Mouse (Mus musculus) hindbrain, embryonic 10.5 days (tissue): ENCODE measurements at regions not wholly inside any gene's neighbourhood (a gene's known extent, or its start where the extent isn't known, plus 50 kb on each side); places are given as distances from the start of the nearest gene placed in this dataset.
A peak's percentile ranks its signal among the peaks of the same experiment; 100 is the strongest.

Experiments
- DNase-seq: peaks from one replicate; pipeline ENCODE4 v3.0.0-alpha.2; 2017; ENCODE audit warnings: low spot score
- H3K27ac ChIP-seq: fragments of 300-500 bp; sonication (generic); 2 replicates; pipeline ENCODE4 v1.5.1; 2016; ENCODE audit warnings: mild to moderate bottlenecking, moderate library complexity
- H3K27me3 ChIP-seq: fragments of 300-500 bp; sonication (generic); 2 replicates; pipeline ENCODE4 v1.6.1; 2016; ENCODE audit warnings: mild to moderate bottlenecking; ENCODE audit not compliant: poor library complexity, insufficient read depth, severe bottlenecking
- H3K36me3 ChIP-seq: fragments of 300-500 bp; sonication (generic); 2 replicates; pipeline ENCODE4 v1.6.1; 2016; ENCODE audit warnings: mild to moderate bottlenecking, moderate library complexity
- H3K4me1 ChIP-seq: fragments of 300-500 bp; sonication (generic); replicated peaks from 2 replicates; pipeline ENCODE4 v1.6.1; 2016; ENCODE audit warnings: mild to moderate bottlenecking
- H3K4me3 ChIP-seq: fragments of 300-500 bp; sonication (generic); 2 replicates; pipeline ENCODE4 v1.5.1; 2016; ENCODE audit warnings: mild to moderate bottlenecking, moderate library complexity
- H3K9me3 ChIP-seq: fragments of 300-500 bp; sonication (generic); 2 replicates; pipeline ENCODE4 v1.6.1; 2016; ENCODE audit warnings: mild to moderate bottlenecking, moderate library complexity
- WGBS: fragments of 180-500 bp; shearing (Covaris S2); methylation state at CpG from one replicate; pipeline ENCODE4 v1.1.7; 2016; 5-methylcytosine and 5-hydroxymethylcytosine counted together

GRCm38 (mm10) chr13:48013336-48013750, 247.7 kb upstream of the Id4 start:
- Histone ChIP-seq H3K9me3 (no peaks in the 10 kb centered on the region), H3K4me1 (peaks cover 27% of the 10 kb centered on the region), H3K4me3 (no peak overlapping the region), H3K36me3 (no peaks in the 10 kb centered on the region), H3K27ac (peak overlapping the region; percentile 82), H3K27me3 (no peaks in the 10 kb centered on the region)
- 37% methylated on average over 7 of the region's 7 CpGs for WGBS
- peak; percentile 53 for DNase-seq

- DNase-seq: no peak
- no peaks in the 10 kb centered on the region for H3K9me3 ChIP-seq
- H3K27ac ChIP-seq: no peak overlapping the region
- H3K36me3 ChIP-seq: no peaks in the 10 kb centered on the region
- no peak overlapping the region for H3K4me3 ChIP-seq
- H3K27me3 ChIP-seq: no peaks in the 10 kb centered on the region
- 85% methylated on average over 4 of the region's 4 CpGs for WGBS
- peaks cover 32% of the 10 kb centered on the region for H3K4me1 ChIP-seq
Measured at GRCm38 (mm10) chr13:48015296-48015695, 245.7 kb upstream of the Id4 start.

GRCm38 (mm10) chr13:48016051-48016450, 245.0 kb upstream of the Id4 start:
- Histone ChIP-seq H3K27ac (no peak overlapping the region), H3K27me3 (no peaks in the 10 kb centered on the region), H3K4me3 (no peak overlapping the region), H3K36me3 (no peaks in the 10 kb centered on the region), H3K9me3 (no peaks in the 10 kb centered on the region), H3K4me1 (peaks cover 32% of the 10 kb centered on the region)
- 88% methylated on average over 3 of the region's 3 CpGs for WGBS
- no peak for DNase-seq

DNA sequence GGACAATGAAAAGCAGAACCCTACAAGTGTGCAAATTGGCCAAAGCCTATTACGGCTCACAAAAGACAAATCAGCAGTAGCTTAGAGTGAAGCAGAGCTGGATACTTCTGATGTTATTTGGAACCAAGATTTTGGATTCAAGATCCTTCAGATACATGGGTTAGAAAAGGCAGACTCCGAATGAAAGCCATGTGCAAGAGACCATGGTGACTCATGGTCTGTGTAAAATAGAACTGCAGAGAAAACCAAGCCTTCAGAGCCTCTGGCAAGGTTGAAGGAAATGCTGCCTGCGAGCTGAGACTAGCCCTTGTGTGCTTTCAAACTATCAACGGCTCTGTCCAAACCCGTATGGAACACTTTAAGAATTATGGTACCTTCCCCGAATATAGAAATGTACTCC, 244.4 kb upstream of the Id4 start:
- 90% methylated on average over 6 of the region's 6 CpGs for WGBS
- Histone ChIP-seq H3K4me1 (peaks cover 32% of the 10 kb centered on the region), H3K27me3 (no peaks in the 10 kb centered on the region)

GRCm38 (mm10) chr13:48017649-48018048, 243.4 kb upstream of the Id4 start:
- no peaks in the 10 kb centered on the region for H3K36me3 ChIP-seq
- no peaks in the 10 kb centered on the region for H3K9me3 ChIP-seq
- H3K4me1 ChIP-seq: peaks cover 28% of the 10 kb centered on the region
- H3K27ac ChIP-seq: peak overlapping the region; percentile 59; the same call in 1 of the 2 replicates
- WGBS: 82% methylated on average over 8 of the region's 8 CpGs
- DNase-seq: no peak
- no peaks in the 10 kb centered on the region for H3K27me3 ChIP-seq
- H3K4me3 ChIP-seq: no peak overlapping the region

More for the DNA sequence above, 244.4 kb upstream of the Id4 start:
- H3K36me3 ChIP-seq: no peaks in the 10 kb centered on the region
- no peak overlapping the region for H3K27ac ChIP-seq
- H3K9me3 ChIP-seq: no peaks in the 10 kb centered on the region
- H3K4me3 ChIP-seq: no peak overlapping the region
- DNase-seq: no peak

GRCm38 (mm10) chr13:48018606-48019005, 242.4 kb upstream of the Id4 start:
- Histone ChIP-seq H3K27ac (peak overlapping the region; percentile 35), H3K36me3 (no peaks in the 10 kb centered on the region), H3K4me3 (no peak overlapping the region), H3K9me3 (no peaks in the 10 kb centered on the region), H3K4me1 (peaks cover 25% of the 10 kb centered on the region), H3K27me3 (no peaks in the 10 kb centered on the region)
- 79% methylated on average over 5 of the region's 5 CpGs for WGBS
- no peak for DNase-seq

GRCm38 (mm10) chr13:48022958-48023615, 237.9 kb upstream of the Id4 start:
- peak overlapping the region; percentile 13 for H3K27ac ChIP-seq

GRCm38 (mm10) chr13:48027775-48028489, 233.1 kb upstream of the Id4 start:
- H3K4me1 ChIP-seq: peaks cover 4% of the 10 kb centered on the region; the same call in 1 of the 2 replicates
- no peak overlapping the region for H3K27ac ChIP-seq
- H3K9me3 ChIP-seq: no peaks in the 10 kb centered on the region
- no peak for DNase-seq
- no peaks in the 10 kb centered on the region for H3K36me3 ChIP-seq
- no peak overlapping the region for H3K4me3 ChIP-seq
- 86% methylated on average over 7 of the region's 7 CpGs for WGBS
- H3K27me3 ChIP-seq: no peaks in the 10 kb centered on the region; the same call in 1 of the 2 replicates

More at GRCm38 (mm10) chr13:48022958-48023615, 237.9 kb upstream of the Id4 start:
- Histone ChIP-seq H3K9me3 (no peaks in the 10 kb centered on the region), H3K27me3 (no peaks in the 10 kb centered on the region; the same call in 1 of the 2 replicates), H3K4me1 (peaks cover 12% of the 10 kb centered on the region; the same call in 1 of the 2 replicates), H3K4me3 (no peak overlapping the region), H3K36me3 (no peaks in the 10 kb centered on the region)
- DNase-seq: no peak
- WGBS: 57% methylated on average over 7 of the region's 7 CpGs

GRCm38 (mm10) chr13:48031491-48031890, 229.5 kb upstream of the Id4 start:
- Histone ChIP-seq H3K4me1 (no peaks in the 10 kb centered on the region), H3K27me3 (no peaks in the 10 kb centered on the region; the same call in 1 of the 2 replicates), H3K27ac (no peak overlapping the region), H3K9me3 (no peaks in the 10 kb centered on the region), H3K4me3 (no peak overlapping the region), H3K36me3 (no peaks in the 10 kb centered on the region)
- WGBS: 89% methylated on average over 8 of the region's 8 CpGs
- no peak for DNase-seq

DNA sequence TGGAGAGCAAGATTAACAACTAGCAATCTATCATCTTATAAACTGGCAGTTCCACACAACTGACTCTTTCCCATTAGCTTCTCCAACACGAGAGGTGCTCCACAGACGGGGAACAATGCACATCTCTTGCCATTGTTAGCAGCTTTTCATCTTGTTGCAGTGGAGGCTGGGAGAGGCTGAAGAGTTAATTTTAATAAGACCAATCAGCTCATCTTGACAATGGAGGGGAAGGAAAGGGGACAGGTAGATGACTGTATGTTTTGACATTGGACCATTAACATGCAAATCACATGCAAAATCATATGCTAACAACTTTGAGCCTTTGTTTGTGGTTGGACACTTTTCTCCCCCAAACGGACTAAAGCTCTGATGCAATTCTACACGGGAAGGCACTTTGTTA, 218.9 kb upstream of the Id4 start:
- Histone ChIP-seq H3K27ac (peak overlapping the region; percentile 30; the same call in 1 of the 2 replicates), H3K9me3 (no peaks in the 10 kb centered on the region), H3K27me3 (no peaks in the 10 kb centered on the region), H3K4me1 (peaks cover 18% of the 10 kb centered on the region), H3K4me3 (no peak overlapping the region), H3K36me3 (no peaks in the 10 kb centered on the region)
- DNase-seq: no peak
- WGBS: 46% methylated on average over 4 of the region's 4 CpGs

DNA sequence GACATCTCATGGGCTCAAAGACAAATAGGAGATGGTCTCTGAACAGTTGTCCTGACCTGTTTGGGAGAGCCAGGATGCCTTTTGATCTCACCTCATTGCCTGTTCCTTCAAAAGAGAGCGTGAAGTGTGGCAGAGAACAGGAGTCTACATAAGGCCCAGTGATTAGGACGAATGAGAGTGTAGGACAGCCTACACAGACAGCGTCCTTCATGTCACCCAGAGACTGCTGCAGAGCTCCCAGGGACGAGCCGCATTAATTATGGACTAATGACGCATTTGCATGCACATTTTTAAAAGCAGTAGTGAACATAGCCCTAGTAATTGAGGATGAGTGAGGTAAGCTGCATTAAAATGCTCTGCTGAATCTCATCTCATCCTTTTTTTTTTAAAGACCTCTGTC, 218.5 kb upstream of the Id4 start:
- H3K27ac ChIP-seq: peak overlapping the region; percentile 30; the same call in 1 of the 2 replicates
- WGBS: 82% methylated on average over 6 of the region's 6 CpGs
- DNase-seq: no peak

DNA sequence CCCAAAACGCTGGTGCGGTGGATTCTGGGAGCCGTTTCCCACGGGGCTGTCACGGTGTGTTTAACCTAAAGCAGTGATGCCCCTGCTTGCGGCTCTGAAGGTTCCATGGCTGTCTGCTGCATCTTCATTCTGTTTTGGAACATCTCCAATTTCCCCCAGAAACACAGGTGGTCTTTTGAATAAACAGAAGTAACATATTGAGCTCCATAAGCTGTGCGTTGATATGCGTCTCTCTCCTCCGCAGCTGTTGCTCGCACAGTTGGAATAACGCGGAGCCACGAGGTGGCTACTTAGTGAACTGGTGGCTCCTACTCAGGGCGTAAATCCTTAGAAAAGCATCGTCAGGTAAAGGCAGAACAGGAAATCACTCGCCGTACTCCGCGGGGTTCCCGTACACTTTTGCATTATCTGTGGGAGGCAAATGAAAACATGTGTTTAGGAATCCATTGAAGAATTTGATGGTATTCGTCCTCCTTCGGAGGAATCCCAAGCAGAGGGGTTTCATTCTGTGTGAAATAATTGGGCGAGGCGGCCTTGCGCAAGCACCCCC, 214.8 kb upstream of the Id4 start:
- no peaks in the 10 kb centered on the region for H3K36me3 ChIP-seq
- no peak overlapping the region for H3K27ac ChIP-seq
- peaks cover 15% of the 10 kb centered on the region for H3K4me1 ChIP-seq
- no peaks in the 10 kb centered on the region for H3K27me3 ChIP-seq
- H3K4me3 ChIP-seq: no peak overlapping the region
- H3K9me3 ChIP-seq: no peaks in the 10 kb centered on the region
- WGBS: 75% methylated on average over 25 of the region's 25 CpGs
- no peak for DNase-seq

More for the DNA sequence above, 218.5 kb upstream of the Id4 start:
- Histone ChIP-seq H3K36me3 (no peaks in the 10 kb centered on the region), H3K9me3 (no peaks in the 10 kb centered on the region), H3K4me1 (peaks cover 18% of the 10 kb centered on the region), H3K27me3 (no peaks in the 10 kb centered on the region), H3K4me3 (no peak overlapping the region)

DNA sequence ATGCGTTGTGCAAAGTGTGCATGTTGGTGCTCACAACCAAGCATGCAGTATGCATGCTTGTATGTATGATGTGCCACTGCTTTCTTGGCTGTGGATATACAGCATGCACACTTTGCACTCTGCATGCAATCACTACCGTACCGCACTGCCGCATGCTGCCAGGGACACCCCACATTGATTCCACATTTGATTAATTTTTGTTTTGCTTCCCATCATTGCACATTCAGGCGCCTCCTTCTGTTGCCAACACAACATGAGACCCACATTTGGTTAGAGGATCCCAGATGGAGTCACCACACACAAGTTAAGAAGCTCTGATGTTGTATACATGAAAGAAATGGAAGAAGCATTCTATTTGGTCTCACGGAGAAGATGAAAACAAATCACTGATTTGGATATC, 211.2 kb upstream of the Id4 start:
- H3K4me1 ChIP-seq: 0 out of 2 replicates have a peak, but pooled peaks cover 4% of the 10 kb centered on the region
- H3K27ac ChIP-seq: no peak overlapping the region
- H3K27me3 ChIP-seq: no peaks in the 10 kb centered on the region
- no peaks in the 10 kb centered on the region for H3K36me3 ChIP-seq
- no peak overlapping the region for H3K4me3 ChIP-seq
- no peak for DNase-seq
- WGBS: 95% methylated on average over 6 of the region's 6 CpGs
- H3K9me3 ChIP-seq: no peaks in the 10 kb centered on the region
